Mouse (Mus musculus): ENCODE measurements around the gene Fbxw7. TPM values are rescaled to one million over a fixed set of nuclear protein-coding genes. Genes with fewer than 3 reads are reported as not detected.

The Fbxw7 gene
- polyA plus RNA-seq, 1 experiment from 2014 or later: 13.4 TPM

- Histone ChIP-seq H3K4me3 (no peak overlapping the region), H3K36me3 (no peaks in the 10 kb centered on the region), H3K4me1 (replicated peaks) (no peaks in the 10 kb centered on the region), H3K27me3 (ENCODE audit: insufficient read depth, poor library complexity, severe bottlenecking) (no peaks in the 10 kb centered on the region), H3K27ac (no peak overlapping the region), H3K9me3 (no peaks in the 10 kb centered on the region)
- 92% methylated on average over 3 of the region's 3 CpGs for WGBS
- no peak for DNase-seq (ENCODE audit: low spot score)
These were observed 129.9 kb downstream of the Fbxw7 start for GRCm38 (mm10) chr3:84944933-84945332.

- Histone ChIP-seq H3K4me1 (replicated peaks) (peaks cover 3% of the 10 kb centered on the region), H3K27me3 (ENCODE audit: insufficient read depth, poor library complexity, severe bottlenecking) (no peaks in the 10 kb centered on the region), H3K27ac (no peak overlapping the region), H3K4me3 (no peak overlapping the region), H3K36me3 (no peaks in the 10 kb centered on the region), H3K9me3 (no peaks in the 10 kb centered on the region)
- DNase-seq (ENCODE audit: low spot score): no peak
- 96% methylated on average over 1 of the region's 1 CpGs for WGBS
These were observed 131.3 kb downstream of the Fbxw7 start for GRCm38 (mm10) chr3:84946381-84946780.

- Histone ChIP-seq H3K4me1 (replicated peaks) (peaks cover 25% of the 10 kb centered on the region), H3K36me3 (no peaks in the 10 kb centered on the region), H3K9me3 (no peaks in the 10 kb centered on the region), H3K4me3 (no peak overlapping the region), H3K27ac (no peak overlapping the region), H3K27me3 (ENCODE audit: insufficient read depth, poor library complexity, severe bottlenecking) (no peaks in the 10 kb centered on the region)
- DNase-seq (ENCODE audit: low spot score): no peak
- 92% methylated on average over 4 of the region's 4 CpGs for WGBS
These were observed 134.3 kb downstream of the Fbxw7 start for GRCm38 (mm10) chr3:84949387-84949786.

GRCm38 (mm10) chr3:84951698-84952097, 136.6 kb downstream of the Fbxw7 start:
- H3K4me1 ChIP-seq (replicated peaks): peaks cover 36% of the 10 kb centered on the region
- H3K9me3 ChIP-seq: no peaks in the 10 kb centered on the region
- no peaks in the 10 kb centered on the region for H3K36me3 ChIP-seq
- peak overlapping the region; percentile 59 for H3K4me3 ChIP-seq
- WGBS: 50% methylated on average over 2 of the region's 2 CpGs
- no peaks in the 10 kb centered on the region for H3K27me3 ChIP-seq (ENCODE audit: insufficient read depth, poor library complexity, severe bottlenecking)
- DNase-seq (ENCODE audit: low spot score): no peak
- peak overlapping the region; percentile 85 for H3K27ac ChIP-seq

GRCm38 (mm10) chr3:84952135-84952534, 137.1 kb downstream of the Fbxw7 start:
- 10% methylated on average over 13 of the region's 13 CpGs for WGBS
- H3K36me3 ChIP-seq: no peaks in the 10 kb centered on the region
- H3K9me3 ChIP-seq: no peaks in the 10 kb centered on the region
- peak; percentile 80 for DNase-seq (ENCODE audit: low spot score)
- no peaks in the 10 kb centered on the region for H3K27me3 ChIP-seq (ENCODE audit: insufficient read depth, poor library complexity, severe bottlenecking)
- peak overlapping the region; percentile 59 for H3K4me3 ChIP-seq
- peak overlapping the region; percentile 85 for H3K27ac ChIP-seq
- peaks cover 36% of the 10 kb centered on the region for H3K4me1 ChIP-seq (replicated peaks)

- no peak for DNase-seq (ENCODE audit: low spot score)
- WGBS: 84% methylated on average over 7 of the region's 7 CpGs
- Histone ChIP-seq H3K9me3 (no peaks in the 10 kb centered on the region), H3K36me3 (no peaks in the 10 kb centered on the region), H3K4me1 (replicated peaks) (peaks cover 36% of the 10 kb centered on the region), H3K27ac (peak overlapping the region; percentile 85), H3K4me3 (peak overlapping the region; percentile 59), H3K27me3 (ENCODE audit: insufficient read depth, poor library complexity, severe bottlenecking) (no peaks in the 10 kb centered on the region)
These were observed 137.6 kb downstream of the Fbxw7 start for GRCm38 (mm10) chr3:84952585-84953187.

GRCm38 (mm10) chr3:84955011-84955775, 140.1 kb downstream of the Fbxw7 start:
- WGBS: 79% methylated on average over 8 of the region's 8 CpGs
- H3K27ac ChIP-seq: no peak overlapping the region
- H3K36me3 ChIP-seq: peaks cover 11% of the 10 kb centered on the region; the same call in 1 of the 2 replicates
- H3K4me1 ChIP-seq (replicated peaks): peaks cover 36% of the 10 kb centered on the region
- DNase-seq (ENCODE audit: low spot score): no peak
- no peaks in the 10 kb centered on the region for H3K27me3 ChIP-seq (ENCODE audit: insufficient read depth, poor library complexity, severe bottlenecking)
- no peaks in the 10 kb centered on the region for H3K9me3 ChIP-seq
- no peak overlapping the region for H3K4me3 ChIP-seq

GRCm38 (mm10) chr3:84955857-84956256, 140.8 kb downstream of the Fbxw7 start:
- H3K27ac ChIP-seq: no peak overlapping the region
- H3K27me3 ChIP-seq (ENCODE audit: insufficient read depth, poor library complexity, severe bottlenecking): no peaks in the 10 kb centered on the region
- H3K36me3 ChIP-seq: peaks cover 13% of the 10 kb centered on the region
- no peak overlapping the region for H3K4me3 ChIP-seq
- 70% methylated on average over 4 of the region's 4 CpGs for WGBS
- H3K4me1 ChIP-seq (replicated peaks): peaks cover 36% of the 10 kb centered on the region
- no peak for DNase-seq (ENCODE audit: low spot score)
- no peaks in the 10 kb centered on the region for H3K9me3 ChIP-seq

- no peak overlapping the region for H3K27ac ChIP-seq
- H3K36me3 ChIP-seq: peaks cover 45% of the 10 kb centered on the region
- no peak overlapping the region for H3K4me3 ChIP-seq
- no peaks in the 10 kb centered on the region for H3K27me3 ChIP-seq (ENCODE audit: insufficient read depth, poor library complexity, severe bottlenecking)
- 92% methylated on average over 5 of the region's 5 CpGs for WGBS
- H3K4me1 ChIP-seq (replicated peaks): no peaks in the 10 kb centered on the region
- no peaks in the 10 kb centered on the region for H3K9me3 ChIP-seq
- DNase-seq (ENCODE audit: low spot score): no peak
These were observed 150.1 kb downstream of the Fbxw7 start for GRCm38 (mm10) chr3:84965156-84965555.

- 96% methylated on average over 4 of the region's 4 CpGs for WGBS
- Histone ChIP-seq H3K36me3 (peaks cover 50% of the 10 kb centered on the region), H3K4me1 (replicated peaks) (no peaks in the 10 kb centered on the region)
These were observed 152.3 kb downstream of the Fbxw7 start for GRCm38 (mm10) chr3:84967364-84967763.

GRCm38 (mm10) chr3:84971561-84971960, 156.5 kb downstream of the Fbxw7 start:
- H3K27ac ChIP-seq: no peak overlapping the region
- no peak overlapping the region for H3K4me3 ChIP-seq
- H3K27me3 ChIP-seq (ENCODE audit: insufficient read depth, poor library complexity, severe bottlenecking): no peaks in the 10 kb centered on the region
- H3K9me3 ChIP-seq: no peaks in the 10 kb centered on the region
- WGBS: 85% methylated on average over 5 of the region's 5 CpGs
- H3K4me1 ChIP-seq (replicated peaks): no peaks in the 10 kb centered on the region
- no peak for DNase-seq (ENCODE audit: low spot score)
- H3K36me3 ChIP-seq: peaks cover 79% of the 10 kb centered on the region

More at GRCm38 (mm10) chr3:84967364-84967763, 152.3 kb downstream of the Fbxw7 start:
- Histone ChIP-seq H3K27me3 (ENCODE audit: insufficient read depth, poor library complexity, severe bottlenecking) (no peaks in the 10 kb centered on the region), H3K27ac (no peak overlapping the region), H3K9me3 (no peaks in the 10 kb centered on the region), H3K4me3 (no peak overlapping the region)
- DNase-seq (ENCODE audit: low spot score): no peak

GRCm38 (mm10) chr3:84972881-84973280, 157.8 kb downstream of the Fbxw7 start:
- H3K36me3 ChIP-seq: peaks cover 82% of the 10 kb centered on the region
- no peaks in the 10 kb centered on the region for H3K27me3 ChIP-seq (ENCODE audit: insufficient read depth, poor library complexity, severe bottlenecking)

GRCm38 (mm10) chr3:84974193-84974592, 159.1 kb downstream of the Fbxw7 start:
- no peak for DNase-seq (ENCODE audit: low spot score)
- H3K9me3 ChIP-seq: no peaks in the 10 kb centered on the region
- H3K36me3 ChIP-seq: peaks cover 79% of the 10 kb centered on the region
- WGBS: 94% methylated on average over 9 of the region's 9 CpGs
- H3K27ac ChIP-seq: no peak overlapping the region
- H3K4me3 ChIP-seq: no peak overlapping the region
- H3K4me1 ChIP-seq (replicated peaks): no peaks in the 10 kb centered on the region
- H3K27me3 ChIP-seq (ENCODE audit: insufficient read depth, poor library complexity, severe bottlenecking): no peaks in the 10 kb centered on the region

More at GRCm38 (mm10) chr3:84972881-84973280, 157.8 kb downstream of the Fbxw7 start:
- no peak for DNase-seq (ENCODE audit: low spot score)
- H3K27ac ChIP-seq: no peak overlapping the region
- H3K9me3 ChIP-seq: no peaks in the 10 kb centered on the region
- no peak overlapping the region for H3K4me3 ChIP-seq
- WGBS: 93% methylated on average over 2 of the region's 2 CpGs
- no peaks in the 10 kb centered on the region for H3K4me1 ChIP-seq (replicated peaks)
